Mouse (Mus musculus) CH12.LX (cell line): ENCODE results near the gene Stk10. TPM values are rescaled to one million over a fixed set of nuclear protein-coding genes. Genes with fewer than 3 reads are reported as not detected.

Source experiments
- DNase-seq: peaks from one replicate; pipeline ENCODE4 v3.0.0-alpha.2; 2013; ENCODE audit errors: extremely low read depth
- H3K27ac ChIP-seq: 2 replicates; pipeline ENCODE4 v1.5.1; 2012; ENCODE audit warnings: low read depth, mild to moderate bottlenecking, control low read depth, moderate library complexity; ENCODE audit not compliant: insufficient read depth
- H3K27me3 ChIP-seq: replicated peaks from 2 replicates; pipeline ENCODE3; 2012; ENCODE audit warnings: inconsistent platforms
- H3K36me3 ChIP-seq, 2 experiments: replicated peaks in 1 of 2; 2 replicates each; pipeline versions ENCODE3 to v1.6.1; 2012; ENCODE audit warnings: inconsistent platforms in 1 of 2, low read length in 1 of 2, mild to moderate bottlenecking in 1 of 2, mixed read lengths in 1 of 2, moderate library complexity in 1 of 2; ENCODE audit not compliant: control insufficient read depth in 1 of 2, insufficient read depth in 1 of 2
- H3K4me1 ChIP-seq, 2 experiments: 2 replicates each; pipeline ENCODE4 v1.6.1; 2012; ENCODE audit warnings: inconsistent platforms in 1 of 2, moderate library complexity in 1 of 2; ENCODE audit not compliant: insufficient read depth in 2 of 2, control insufficient read depth in 1 of 2
- H3K4me2 ChIP-seq: 2 replicates; pipeline ENCODE4 v1.6.1; 2012; ENCODE audit warnings: low read depth, mild to moderate bottlenecking, control low read depth; ENCODE audit not compliant: poor library complexity, insufficient read depth, severe bottlenecking
- H3K4me3 ChIP-seq, 3 experiments: fragments of 150-350 bp in 1 of 3; sonication (generic) in 1 of 3; replicated peaks in 1 of 3; 2 replicates each; pipeline versions ENCODE3 to v1.5.1; 2011 to 2012; ENCODE audit warnings: low read depth in 2 of 3, low read length in 2 of 3, mild to moderate bottlenecking in 2 of 3, moderate library complexity in 2 of 3, control low read depth in 1 of 3, improper control_type of control experiment in 1 of 3, inconsistent platforms in 1 of 3, mixed read lengths in 1 of 3; ENCODE audit not compliant: poor library complexity in 1 of 3
- H3K79me2 ChIP-seq: replicated peaks from 2 replicates; pipeline ENCODE4 v1.6.1; 2012; ENCODE audit warnings: mild to moderate bottlenecking, moderate library complexity; ENCODE audit not compliant: control insufficient read depth, poor library complexity, insufficient read depth, severe bottlenecking; ENCODE audit errors: extremely low read depth
- H3K9ac ChIP-seq: 2 replicates; pipeline ENCODE4 v1.6.1; 2012; ENCODE audit warnings: low read depth, mild to moderate bottlenecking, control low read depth, moderate library complexity; ENCODE audit not compliant: insufficient read depth
- H3K9me3 ChIP-seq: replicated peaks from 2 replicates; pipeline ENCODE3; 2012; ENCODE audit warnings: low read length, inconsistent platforms, mixed read lengths
- BHLHE40 ChIP-seq: IDR thresholded peaks from 2 replicates; pipeline ENCODE4 v1.6.1; 2011; ENCODE audit warnings: mild to moderate bottlenecking, low read depth, low read length, improper control_type of control experiment
- CHD2 ChIP-seq: IDR thresholded peaks from 2 replicates; pipeline ENCODE4 v1.6.1; 2011; ENCODE audit warnings: low read length, improper control_type of control experiment
- CTCF ChIP-seq, 2 experiments: IDR thresholded peaks in 1 of 2; conservative IDR thresholded peaks in 1 of 2; 2 replicates each; pipeline ENCODE4 v1.5.1; 2011 to 2012; ENCODE audit warnings: low read depth in 2 of 2, low read length in 2 of 2, improper control_type of control experiment in 1 of 2, inconsistent platforms in 1 of 2, mild to moderate bottlenecking in 1 of 2, moderate library complexity in 1 of 2
- ELF1 ChIP-seq: IDR thresholded peaks from 2 replicates; pipeline ENCODE4 v1.6.1; 2014; ENCODE audit warnings: low read depth, mild to moderate bottlenecking, inconsistent platforms, low read length, improper control_type of control experiment
- EP300 ChIP-seq: IDR thresholded peaks from 2 replicates; pipeline ENCODE4 v1.6.1; 2011; ENCODE audit warnings: low read length, improper control_type of control experiment
- ETS1 ChIP-seq: conservative IDR thresholded peaks from 2 replicates; pipeline ENCODE4 v1.6.1; 2012; ENCODE audit warnings: low read depth, mild to moderate bottlenecking, inconsistent platforms, low read length, improper control_type of control experiment, moderate library complexity
- IRF4 ChIP-seq: IDR thresholded peaks from 2 replicates; pipeline ENCODE4 v1.6.1; 2014; ENCODE audit warnings: low read depth, mild to moderate bottlenecking, inconsistent platforms, low read length, improper control_type of control experiment
- JUN ChIP-seq: IDR thresholded peaks from 2 replicates; pipeline ENCODE4 v1.6.1; 2011; ENCODE audit warnings: low read depth, mild to moderate bottlenecking, low read length, improper control_type of control experiment, moderate library complexity; ENCODE audit not compliant: insufficient read depth
- JUND ChIP-seq: conservative IDR thresholded peaks from 2 replicates; pipeline ENCODE4 v1.6.1; 2011; ENCODE audit warnings: low read depth, low read length, improper control_type of control experiment
- KAT2A ChIP-seq: IDR thresholded peaks from 2 replicates; pipeline ENCODE4 v1.6.1; 2012; ENCODE audit warnings: low read length, improper control_type of control experiment, inconsistent platforms; ENCODE audit not compliant: insufficient replicate concordance
- MAZ ChIP-seq: IDR thresholded peaks from 2 replicates; pipeline ENCODE4 v1.6.1; 2012; ENCODE audit warnings: low read depth, mild to moderate bottlenecking, inconsistent platforms, low read length, improper control_type of control experiment, moderate library complexity
- MEF2A ChIP-seq: IDR thresholded peaks from 2 replicates; pipeline ENCODE4 v1.6.1; 2014; ENCODE audit warnings: low read depth, mild to moderate bottlenecking, inconsistent platforms, low read length, improper control_type of control experiment, borderline replicate concordance
- MXI1 ChIP-seq: IDR thresholded peaks from 2 replicates; pipeline ENCODE4 v1.6.1; 2011; ENCODE audit warnings: mild to moderate bottlenecking, low read depth, low read length, improper control_type of control experiment
- MYC ChIP-seq: IDR thresholded peaks from 2 replicates; pipeline ENCODE4 v1.6.1; 2011; ENCODE audit warnings: low read depth, mild to moderate bottlenecking, improper control_type of control experiment, low read length
- POLR2AphosphoS2 ChIP-seq: IDR thresholded peaks from 2 replicates; pipeline ENCODE4 v1.6.1; 2011; ENCODE audit warnings: low read depth, low read length, improper control_type of control experiment
- RCOR1 ChIP-seq: conservative IDR thresholded peaks from 2 replicates; pipeline ENCODE4 v1.6.1; 2012; ENCODE audit warnings: low read depth, mild to moderate bottlenecking, inconsistent platforms, low read length, improper control_type of control experiment
- SIN3A ChIP-seq: IDR thresholded peaks from 2 replicates; pipeline ENCODE4 v1.6.1; 2012; ENCODE audit warnings: low read length, improper control_type of control experiment, inconsistent platforms
- SMC3 ChIP-seq: IDR thresholded peaks from 2 replicates; pipeline ENCODE4 v1.6.1; 2011; ENCODE audit warnings: low read depth, low read length, improper control_type of control experiment
- TCF12 ChIP-seq: IDR thresholded peaks from 2 replicates; pipeline ENCODE4 v1.6.1; 2014; ENCODE audit warnings: low read depth, mild to moderate bottlenecking, inconsistent platforms, low read length, improper control_type of control experiment
- USF2 ChIP-seq: conservative IDR thresholded peaks from 2 replicates; pipeline ENCODE4 v1.6.1; 2011; ENCODE audit warnings: low read depth, low read length, improper control_type of control experiment
- ZC3H11A ChIP-seq: IDR thresholded peaks from 2 replicates; pipeline ENCODE4 v1.6.1; 2012; ENCODE audit warnings: low read depth, mild to moderate bottlenecking, inconsistent platforms, low read length, improper control_type of control experiment
- ZKSCAN1 ChIP-seq: IDR thresholded peaks from 2 replicates; pipeline ENCODE4 v1.6.1; 2012; ENCODE audit warnings: low read depth, inconsistent platforms, low read length, improper control_type of control experiment, borderline replicate concordance
- dilution Hi-C: fragments of 300-500 bp; cut with MboI; formaldehyde crosslinking; loops from 2 replicates; pipeline ENCODE4 v1.14.3; 2020; ENCODE audit warnings: low sequenced_read_pairs; ENCODE audit not compliant: extremely low pct_unique_long_range_greater_than_20kb, extremely low pct_ligation_motif_present
- in situ Hi-C: fragments of 300-500 bp; cut with MboI; formaldehyde crosslinking; loops from 3 replicates; pipeline ENCODE4 v1.14.3; 2019; ENCODE audit warnings: low sequenced_read_pairs, low pct_ligation_motif_present, low pct_unique_long_range_greater_than_20kb, mixed read lengths
- polyA plus RNA-seq: library from polyadenylated mRNA; unstranded; fragments of >175 nt; gene quantifications from 2 replicates; pipeline ENCODE4 v1.2.1, GENCODE M21; 2012; ENCODE audit warnings: low read depth; ENCODE audit not compliant: insufficient read length
- total RNA-seq, 2 experiments: library from RNA; depleted of rRNA; stranded (reverse); fragments of 300-350 nt in 1 of 2; fragments of >200 nt in 1 of 2; gene quantifications; 2 replicates each; pipeline ENCODE4 v1.2.3; 2012 to 2014

Gene Stk10
- total and polyA plus RNA-seq, 3 experiments, result 20.0 to 40.3 (median 23.2) TPM

- Histone ChIP-seq H3K79me2 (no peaks in the 10 kb centered on the region), H3K4me2 (no peak overlapping the region), H3K36me3 (peaks cover 0 to 62% of the 10 kb centered on the region in 2 experiments), H3K4me1 (peaks cover 32 to 95% of the 10 kb centered on the region in 2 experiments), H3K27ac (no peak overlapping the region), H3K9ac (no peak overlapping the region), H3K9me3 (no peaks in the 10 kb centered on the region), H3K27me3 (no peaks in the 10 kb centered on the region), H3K4me3 (no peak overlapping the region)
- TF ChIP-seq CTCF (conservative IDR thresholded peaks at IDR 0.05 in 1 of 2, IDR thresholded peaks at IDR 0.05 in 1 of 2; ENCODE audit: low read depth in 2 of 2, low read length in 2 of 2) (no peak), IRF4 (no peak), JUN (no peak), SMC3 (no peak), KAT2A (no peak), MXI1 (no peak), RCOR1 (no peak), SIN3A (no peak), POLR2AphosphoS2 (no peak), USF2 (no peak)
- dilution Hi-C loops (no loop called here), in situ Hi-C loops (no loop called here)
- DNase-seq, result no peak
Observed at GRCm38 (mm10) chr11:32546483-32546882, 13.4 kb downstream of the Stk10 start.

- dilution Hi-C loops (no loop called here), in situ Hi-C loops (no loop called here)
- Histone ChIP-seq H3K4me1 (peaks cover 27 to 95% of the 10 kb centered on the region in 2 experiments), H3K4me2 (no peak overlapping the region), H3K9ac (no peak overlapping the region), H3K4me3 (no peak overlapping the region), H3K36me3 (peaks cover 0 to 71% of the 10 kb centered on the region in 2 experiments), H3K27ac (no peak overlapping the region), H3K9me3 (no peaks in the 10 kb centered on the region), H3K79me2 (no peaks in the 10 kb centered on the region), H3K27me3 (no peaks in the 10 kb centered on the region)
- DNase-seq, result no peak
- TF ChIP-seq MEF2A, result no peak
- TF ChIP-seq TCF12, result no peak
- no peak for TF ChIP-seq ZKSCAN1
- no peak for TF ChIP-seq POLR2AphosphoS2
- TF ChIP-seq RCOR1, result no peak
- no peak for TF ChIP-seq ELF1
- no peak for TF ChIP-seq USF2
- no peak for TF ChIP-seq EP300
- TF ChIP-seq CHD2, result no peak
- no peak for TF ChIP-seq SIN3A
- TF ChIP-seq JUND, result no peak
- TF ChIP-seq MYC, result no peak
- TF ChIP-seq ETS1, result no peak
- no peak for TF ChIP-seq MAZ
- TF ChIP-seq KAT2A, result no peak
- no peak for TF ChIP-seq JUN
- no peak for TF ChIP-seq ZC3H11A
- no peak for TF ChIP-seq BHLHE40
- TF ChIP-seq, all 38 proteins: peak for 0
Observed at GRCm38 (mm10) chr11:32547391-32547947, 14.4 kb downstream of the Stk10 start.
